Mouse (Mus musculus) ovary, postnatal 36 days (tissue): ENCODE data around the gene Fut7.

Experiments
- DNase-seq: peaks from one replicate; pipeline ENCODE4 v3.0.0; 2022; ENCODE audit warnings: low spot score, mixed read lengths

Gene Fut7

DNA sequence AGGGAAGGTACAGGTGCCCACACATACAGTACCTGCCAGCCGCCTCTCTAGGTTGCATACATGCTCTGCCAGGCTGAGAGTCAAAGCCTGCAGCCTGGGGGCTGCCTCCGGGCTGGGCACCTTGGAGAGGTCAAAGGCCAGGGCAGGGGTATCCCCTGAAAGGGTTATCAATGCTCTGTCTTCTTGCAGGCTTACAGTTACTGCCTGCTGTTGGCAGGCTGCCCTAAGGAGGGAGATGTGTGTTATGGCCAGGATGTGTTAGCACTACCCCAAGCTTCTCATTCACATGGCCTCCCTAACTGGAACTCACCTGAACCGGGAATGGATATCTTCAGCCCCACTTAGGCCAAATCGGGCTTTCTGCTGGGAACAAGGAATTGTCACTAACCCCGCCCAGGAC is 37.1 kb downstream of the Fut7 start:
- no peak for DNase-seq

GRCm38 (mm10) chr2:25460551-25461309 is 37.7 kb downstream of the Fut7 start, which contains the start of gene Paxx:
Gene Paxx, minus strand, starts transcription at chr2:25461094.
- peak; percentile 88 for DNase-seq

DNA sequence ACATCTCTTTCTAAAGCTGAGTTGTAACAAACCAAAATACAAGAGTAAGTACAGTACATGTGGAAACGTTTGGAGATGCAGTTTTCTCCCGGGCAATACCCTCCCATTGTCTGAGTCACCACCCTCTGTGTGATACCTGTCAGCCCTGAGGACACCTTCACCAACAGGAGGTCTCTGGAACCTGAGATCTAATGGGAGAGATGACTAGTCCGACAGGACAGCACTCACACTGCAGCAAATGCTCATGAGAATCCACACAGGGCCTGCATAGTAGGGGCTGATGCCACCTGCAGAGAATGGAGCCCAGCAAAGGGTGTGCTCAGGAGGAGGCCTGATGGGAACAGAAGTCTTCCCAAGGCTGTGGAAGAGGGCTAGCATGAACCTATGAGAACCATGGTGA is 38.3 kb downstream of the Fut7 start:
- no peak for DNase-seq

GRCm38 (mm10) chr2:25463630-25464029 is 40.6 kb downstream of the Fut7 start:
- no peak for DNase-seq

DNA sequence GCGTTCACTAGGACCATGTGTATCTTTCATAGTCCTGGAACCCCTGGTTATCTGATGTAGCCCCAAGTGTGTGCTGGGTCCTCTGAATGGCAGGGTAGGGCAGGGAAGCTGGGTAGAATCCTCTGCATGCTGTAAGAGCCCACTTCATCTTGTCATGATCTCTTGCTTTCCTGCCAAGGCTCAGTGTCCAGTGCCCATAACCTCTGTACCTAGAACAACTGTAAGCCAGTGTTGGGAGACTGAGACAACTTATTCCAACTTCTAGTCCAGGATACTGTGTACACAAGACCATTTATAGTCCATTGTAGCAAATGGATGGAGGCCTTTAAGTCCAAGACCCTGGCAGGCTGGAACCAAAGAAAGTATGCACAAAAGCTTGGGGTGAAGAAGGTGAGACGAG is 42.2 kb downstream of the Fut7 start:
- DNase-seq = no peak

- no peak for DNase-seq
Measured at GRCm38 (mm10) chr2:25465816-25466635, 43.0 kb downstream of the Fut7 start.

GRCm38 (mm10) chr2:25467606-25468303 is 44.7 kb downstream of the Fut7 start:
- DNase-seq = no peak

DNA sequence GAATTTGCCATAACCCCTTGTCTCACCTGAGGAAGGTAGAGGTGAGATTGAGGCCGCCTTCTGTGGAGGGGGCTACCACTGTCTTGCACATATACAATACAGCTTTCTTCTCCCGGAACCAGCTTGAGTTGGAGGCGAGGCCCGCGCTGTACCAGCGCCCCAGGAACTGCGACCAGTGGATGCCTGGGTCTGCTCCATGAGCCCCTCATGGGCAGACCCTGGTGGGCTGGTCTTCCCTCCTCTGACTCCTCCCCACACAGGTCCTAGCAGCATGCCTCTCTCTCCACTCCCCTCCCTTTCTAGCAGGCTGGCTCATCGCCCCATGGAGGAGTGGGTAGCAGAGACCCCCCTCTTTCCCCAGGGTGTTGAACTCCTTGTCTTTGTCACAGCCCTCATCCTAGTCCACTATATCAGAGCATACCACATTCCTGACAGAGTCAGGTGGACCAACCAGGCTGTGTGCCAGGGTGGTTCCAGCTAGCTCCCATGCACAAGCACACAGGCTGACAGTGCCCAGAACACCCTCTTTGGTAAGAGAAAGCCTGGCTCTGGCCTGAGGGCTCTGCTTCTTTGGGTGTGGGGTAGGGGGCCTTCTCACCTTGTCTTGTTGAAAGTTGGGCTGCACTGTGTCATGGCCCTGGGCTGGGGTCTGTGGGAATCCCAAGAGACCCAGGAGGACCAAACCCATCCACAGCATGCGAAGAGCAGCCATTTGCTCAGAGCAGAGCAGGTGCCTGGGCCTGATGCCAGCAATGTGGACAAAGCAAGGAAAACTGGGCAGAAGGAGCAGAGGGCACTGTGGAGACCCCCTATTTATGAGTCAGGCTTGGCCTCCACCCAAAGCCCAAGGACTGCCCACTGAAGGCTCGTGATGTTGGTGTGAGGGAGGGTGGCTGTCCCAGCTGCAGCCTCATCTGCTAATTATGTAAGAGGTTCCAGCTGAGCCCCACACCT is 46.2 kb downstream of the Fut7 start:
- no peak for DNase-seq

DNA sequence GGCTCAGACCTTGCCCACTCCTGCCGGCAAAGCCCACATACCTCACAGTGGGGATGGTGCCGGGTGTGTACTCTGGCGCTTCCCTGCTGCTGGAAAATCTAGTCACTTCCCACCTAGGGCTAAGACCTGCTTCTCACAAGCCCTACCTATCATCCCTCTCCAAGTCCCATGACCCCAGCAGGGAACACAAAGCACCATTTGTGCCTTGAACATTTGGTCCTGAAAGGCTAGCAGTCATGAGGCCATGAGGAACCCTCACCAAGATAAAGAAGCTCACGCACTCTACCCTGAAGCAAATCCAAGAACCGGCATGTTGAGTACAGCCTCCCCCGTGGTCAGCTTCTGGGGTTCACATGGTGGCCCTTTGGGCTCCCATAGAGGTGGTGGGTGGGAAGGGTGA is 46.9 kb downstream of the Fut7 start, which contains the start of gene Ptgds:
Gene Ptgds, minus strand, starts transcription at position 78 of the 400 bp plus-strand sequence.
- no peak for DNase-seq

DNA sequence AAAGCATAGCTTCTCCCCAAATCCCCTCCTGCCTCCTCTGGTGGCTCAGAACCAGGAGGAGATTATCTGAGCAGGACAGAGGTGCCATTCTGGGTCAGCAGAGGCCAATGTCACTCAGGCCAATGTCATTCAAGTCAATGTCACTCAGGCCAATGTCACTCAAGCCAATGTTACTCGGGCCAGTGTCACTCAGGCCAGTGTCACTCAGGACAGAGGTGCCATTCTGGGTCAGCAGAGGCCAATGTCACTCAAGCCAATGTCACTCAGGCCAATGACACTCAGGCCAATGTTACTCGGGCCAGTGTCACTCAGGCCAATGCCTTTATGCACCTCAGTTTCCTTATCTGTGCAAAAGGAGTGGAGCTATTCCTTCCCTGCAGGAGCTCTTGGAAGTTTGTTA is 49.5 kb downstream of the Fut7 start:
- DNase-seq = no peak
